Mouse (Mus musculus): Measurements from ENCODE around the gene Cyp11a1.

DNA sequence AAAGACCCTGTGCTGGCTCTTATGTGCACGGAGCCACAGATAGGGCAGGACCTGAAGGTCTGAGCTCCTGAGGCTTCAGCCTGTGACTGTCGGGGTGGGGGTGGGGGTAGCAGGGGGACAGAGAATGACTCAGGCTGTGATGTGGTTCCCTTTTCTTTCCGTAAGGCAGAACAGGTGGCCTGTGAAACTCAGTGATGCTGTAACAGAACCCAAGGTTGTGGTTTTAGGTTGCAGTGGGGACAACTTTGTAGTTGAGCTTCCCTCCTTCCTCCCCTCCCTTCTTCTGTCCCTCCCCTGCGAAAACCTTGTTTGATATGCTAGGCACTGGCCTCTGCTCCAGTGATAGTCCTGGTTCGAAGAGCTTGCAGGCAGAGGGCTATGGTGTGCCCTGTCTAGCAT, 49.4 kb upstream of the Cyp11a1 start:
- TF ChIP-seq TAL1 (IDR thresholded peaks at IDR 0.05; ENCODE audit: low read length), result no peak
- TF ChIP-seq GATA1 (IDR thresholded peaks at IDR 0.05; ENCODE audit: low read length), result no peak

All from erythroblast, embryonic 14.5 days (primary cell).